Mouse (Mus musculus) cerebellum, adult 11-12 months (tissue): ENCODE data around the gene Nacad.
"Not testable (repeated sequence)": the region's sequence is repeated elsewhere in the genome, so short reads cannot be mapped to it uniquely, and the experiment has no call there.

Source experiments
- DNase-seq: peaks from one replicate; pipeline ENCODE4 v3.0.0; 2022

The Nacad gene

GRCm38 (mm10) chr11:6605491-6606399 lies at the start of gene Nacad:
Gene Nacad, minus strand, starts transcription at chr11:6606053.
- DNase-seq, result peak; percentile 90

GRCm38 (mm10) chr11:6654903-6655302 lies 49.0 kb upstream of the Nacad start:
- DNase-seq, result peak; percentile 76

- DNase-seq, result not testable (repeated sequence)
These were observed 47.1 kb upstream of the Nacad start for GRCm38 (mm10) chr11:6652978-6653377.

GRCm38 (mm10) chr11:6650519-6650918 lies 44.7 kb upstream of the Nacad start:
- DNase-seq, result no peak

- no peak for DNase-seq
These were observed 42.2 kb upstream of the Nacad start for GRCm38 (mm10) chr11:6647831-6648724.

- DNase-seq, result no peak
These were observed 38.7 kb upstream of the Nacad start for GRCm38 (mm10) chr11:6644566-6644965.

- no peak for DNase-seq
These were observed 33.2 kb upstream of the Nacad start for GRCm38 (mm10) chr11:6639072-6639471.

GRCm38 (mm10) chr11:6638537-6638936 lies 32.7 kb upstream of the Nacad start, which contains the start of gene Wap:
Gene Wap, minus strand, starts transcription at chr11:6638637.
- DNase-seq, result no peak

GRCm38 (mm10) chr11:6636150-6636549 lies 30.3 kb upstream of the Nacad start:
- no peak for DNase-seq

- no peak for DNase-seq
These were observed 23.8 kb upstream of the Nacad start for GRCm38 (mm10) chr11:6629655-6630054.

- peak; percentile 55 for DNase-seq
These were observed 22.7 kb upstream of the Nacad start for GRCm38 (mm10) chr11:6628568-6628967.

- DNase-seq, result no peak
These were observed 21.9 kb upstream of the Nacad start for GRCm38 (mm10) chr11:6627731-6628130.

GRCm38 (mm10) chr11:6626388-6626772 lies 20.5 kb upstream of the Nacad start:
- no peak for DNase-seq

- peak; percentile 94 for DNase-seq
These were observed 19.9 kb upstream of the Nacad start, which contains the start of gene Tbrg4 for GRCm38 (mm10) chr11:6625478-6626387. Gene Tbrg4, minus strand, starts transcription at chr11:6626067.

- DNase-seq, result no peak
These were observed 18.9 kb upstream of the Nacad start for GRCm38 (mm10) chr11:6624619-6625382.

- no peak for DNase-seq
These were observed 17.9 kb upstream of the Nacad start for GRCm38 (mm10) chr11:6623704-6624103.

- DNase-seq, result no peak
These were observed 9.7 kb upstream of the Nacad start for GRCm38 (mm10) chr11:6615250-6616205.

GRCm38 (mm10) chr11:6605021-6605481 lies 802 bp downstream of the Nacad start:
- DNase-seq, result peak; percentile 77

- DNase-seq, result no peak
These were observed 1.3 kb downstream of the Nacad start for GRCm38 (mm10) chr11:6604604-6604936.

- DNase-seq, result peak; percentile 82
These were observed 1.8 kb downstream of the Nacad start for GRCm38 (mm10) chr11:6603887-6604603.
